In the genomic region with DNA sequence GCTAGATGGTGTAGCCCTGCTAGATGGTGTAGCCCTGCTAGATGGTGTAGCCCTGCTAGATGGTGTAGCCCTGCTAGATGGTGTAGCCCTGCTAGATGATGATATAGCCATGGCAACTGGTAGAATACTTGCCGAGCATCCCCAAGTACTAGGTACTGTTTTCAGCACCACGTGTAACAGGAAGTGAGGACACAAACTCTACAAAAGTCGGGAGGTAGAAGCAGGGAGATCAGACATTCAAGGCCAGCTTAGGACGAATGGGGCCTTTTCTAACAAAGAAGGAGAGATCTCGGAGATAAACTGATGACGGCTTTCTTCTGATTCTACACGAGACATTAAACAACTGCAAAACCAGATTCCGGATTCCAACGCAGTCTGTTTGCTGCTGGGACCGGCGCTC, we compare ENCODE assay signal across 19 mouse cellular contexts. TPM values are rescaled to one million over a fixed set of nuclear protein-coding genes. Genes with fewer than 3 reads are reported as not detected.
"Had no signal": no experiment of that assay in that cellular context is flagged by ENCODE, and none has a peak within 500 bp of the region (broad histone marks: within the 10 kb centered on the region; RNA-seq: fewer than 3 reads in every experiment).

No protein-coding gene starts in this region.

- H3K4me3 ChIP-seq: left cerebral cortex, adult 2 months; liver, embryonic 13.5 days; lung, embryonic 15.5 days; midbrain, embryonic 13.5 days; stomach, embryonic 15.5 days had no signal

- H3K27me3 ChIP-seq: megakaryocyte, embryonic 14.5 days; stomach, embryonic 15.5 days had no signal

- H3K27ac ChIP-seq: left cerebral cortex, adult 2 months; liver, embryonic 13.5 days; lung, embryonic 15.5 days; macrophage; midbrain, embryonic 13.5 days; stomach, embryonic 15.5 days had no signal

- H3K4me2 ChIP-seq: liver, embryonic 13.5 days; lung, embryonic 15.5 days; midbrain, embryonic 13.5 days; stomach, embryonic 15.5 days had no signal

- H3K9me3 ChIP-seq: liver, embryonic 13.5 days; lung, embryonic 15.5 days; megakaryocyte, embryonic 14.5 days; midbrain, embryonic 13.5 days; stomach, embryonic 15.5 days had no signal

- H3K9ac ChIP-seq: liver, embryonic 13.5 days; liver, postnatal 0 days; midbrain, embryonic 13.5 days; stomach, embryonic 15.5 days had no signal

- H3K36me3 ChIP-seq: liver, embryonic 13.5 days; lung, embryonic 15.5 days; midbrain, embryonic 13.5 days; stomach, embryonic 15.5 days had no signal

- DNase-seq: kidney, postnatal 14 days; liver; liver, embryonic 13.5 days; liver, postnatal 0 days; lung, postnatal 14 days; right cerebral cortex, postnatal 14 days; thymus, postnatal 4 days had no signal

- ATAC-seq: liver, postnatal 0 days; midbrain, embryonic 13.5 days had no signal

RNA-seq across cellular contexts. Expression of a gene that starts 54.1 kb away (rescaled TPM):
- total RNA-seq: layer of hippocampus, postnatal 25 days; left cerebral cortex, adult 2 months; left cerebral cortex, postnatal 14 days; midbrain, postnatal 0 days had no signal
- polyA plus RNA-seq: limb, embryonic 11.5 days; liver, embryonic 13.5 days; liver, postnatal 0 days; lung, embryonic 15.5 days; macrophage; midbrain, embryonic 13.5 days; midbrain, postnatal 0 days; neural tube, embryonic 14.5 days; spleen, adult 2 months; stomach, embryonic 15.5 days had no signal
